Comparison of ENCODE assay signal across 14 mouse cellular contexts in genomic region chr17:93313310-93313688, GRCm38 (mm10).
DNase-seq lines count a peak whose midpoint lies in the region; ATAC-seq and TF ChIP-seq lines count a peak whose summit lies in the region.
"Had no signal": no experiment of that assay in that cellular context is flagged by ENCODE, and none has a peak within 500 bp of the region (broad histone marks: within the 10 kb centered on the region; RNA-seq: fewer than 3 reads in every experiment).

No protein-coding gene starts in this region.

- H3K27me3 ChIP-seq in hindbrain, embryonic 12.5 days, result peaks cover 13% of the 10 kb centered on the region; the same call in 1 of the 2 replicates
- 0 out of 2 replicates have a peak, but pooled peaks cover 3% of the 10 kb centered on the region for H3K27me3 ChIP-seq in midbrain, embryonic 15.5 days (replicated peaks)

- H3K9ac ChIP-seq in hindbrain, embryonic 12.5 days, result no peak overlapping the region
- H3K9ac ChIP-seq in midbrain, embryonic 15.5 days, result no peak overlapping the region

- no peak for TF ChIP-seq CTCF in brain, embryonic 14.5 days (IDR thresholded peaks at IDR 0.05; ENCODE audit: borderline replicate concordance, extremely low read depth, insufficient read depth, insufficient read length)

- peak; percentile 42 to 54 for DNase-seq in cerebellum, postnatal 10 days
- DNase-seq in cerebellum, adult 9-10 months, result no peak
- peak; percentile 85 for DNase-seq in brain, embryonic 14.5 days (ENCODE audit: low read depth)
- no peak for DNase-seq in heart, postnatal 14 days
- DNase-seq in left cerebral cortex, adult 9 months (ENCODE audit: low spot score in 2 of 2), result no peak
- no peak for DNase-seq in heart, adult 9 months (ENCODE audit: low spot score in 2 of 2)
- DNase-seq: adrenal gland, postnatal 25 days; cerebellum, adult 11 months; kidney, adult 8-10 months; liver; spleen, adult 18-20 months had no signal

- no peak for TF ChIP-seq POLR2A in brain, embryonic 14.5 days (IDR thresholded peaks at IDR 0.05; ENCODE audit: borderline replicate concordance, extremely low read depth, insufficient read depth, insufficient read length, poor library complexity, severe bottlenecking)

- peak overlapping the region; percentile 66 for H3K27ac ChIP-seq in hindbrain, embryonic 12.5 days
- no peak overlapping the region for H3K27ac ChIP-seq in midbrain, embryonic 15.5 days

- H3K9me3 ChIP-seq in hindbrain, embryonic 12.5 days (replicated peaks), result no peaks in the 10 kb centered on the region
- no peaks in the 10 kb centered on the region for H3K9me3 ChIP-seq in midbrain, embryonic 15.5 days

- peaks cover 11% of the 10 kb centered on the region for H3K4me1 ChIP-seq in hindbrain, embryonic 12.5 days
- H3K4me1 ChIP-seq in midbrain, embryonic 15.5 days, result peaks cover 18% of the 10 kb centered on the region

- no peaks in the 10 kb centered on the region for H3K36me3 ChIP-seq in hindbrain, embryonic 12.5 days
- no peaks in the 10 kb centered on the region for H3K36me3 ChIP-seq in midbrain, embryonic 15.5 days (replicated peaks)

- peak; percentile 89 for ATAC-seq in hindbrain, embryonic 12.5 days (ENCODE audit: low FRiP score)
- peak; percentile 88 for ATAC-seq in midbrain, embryonic 15.5 days (replicated peaks)
- ATAC-seq: lung, postnatal 0 days had no signal

- H3K4me2 ChIP-seq in hindbrain, embryonic 12.5 days (replicated peaks), result no peak overlapping the region
- no peak overlapping the region for H3K4me2 ChIP-seq in midbrain, embryonic 15.5 days

- intact Hi-C loops in heart, postnatal 14 days (cut with DNase I), result no loop called here

- WGBS in hindbrain, embryonic 12.5 days, result 44% methylated on average over 2 of the region's 2 CpGs
- 24% methylated on average over 2 of the region's 2 CpGs for WGBS in midbrain, embryonic 15.5 days

- H3K4me3 ChIP-seq in hindbrain, embryonic 12.5 days, result no peak overlapping the region
- no peak overlapping the region for H3K4me3 ChIP-seq in midbrain, embryonic 15.5 days

Comparison
In these comparisons a context has a peak if more than half of its experiments do, and no peak if none do; other contexts are left out.
1. DNase-seq: peak in cerebellum, postnatal 10 days (2 of 2) and brain, embryonic 14.5 days (single experiment); none in cerebellum, adult 9-10 months (single experiment), heart, postnatal 14 days (0 of 2), left cerebral cortex, adult 9 months (0 of 2) and heart, adult 9 months (0 of 2).